Mouse (Mus musculus) liver (tissue): Measurements from ENCODE around the gene Sapcd1.
"Not testable (repeated sequence)": the region's sequence is repeated elsewhere in the genome, so short reads cannot be mapped to it uniquely, and the experiment has no call there.

Experiments
- DNase-seq: peaks from one replicate; pipeline ENCODE4 v3.0.0-alpha.2; 2020; ENCODE audit warnings: mixed read lengths

Sapcd1 gene

GRCm38 (mm10) chr17:35051156-35052086 is 23.6 kb upstream of the Sapcd1 start:
- DNase-seq, result peak; percentile 77

- DNase-seq, result peak; percentile 88
Observed at GRCm38 (mm10) chr17:35050126-35050750, 22.4 kb upstream of the Sapcd1 start.

GRCm38 (mm10) chr17:35049561-35050016 is 21.8 kb upstream of the Sapcd1 start, which contains the start of gene Clic1:
TSS of gene Clic1 (plus strand) at chr17:35049966.
- peak; percentile 81 for DNase-seq

GRCm38 (mm10) chr17:35048932-35049440 is 21.2 kb upstream of the Sapcd1 start:
- DNase-seq, result no peak

GRCm38 (mm10) chr17:35048149-35048931 is 20.5 kb upstream of the Sapcd1 start:
- DNase-seq, result peak; percentile 80

- peak; percentile 40 for DNase-seq
Observed at GRCm38 (mm10) chr17:35047688-35048087, 19.9 kb upstream of the Sapcd1 start.

GRCm38 (mm10) chr17:35046681-35047455 is 19.1 kb upstream of the Sapcd1 start, which contains the start of gene Msh5:
TSS of gene Msh5 (minus strand) at chr17:35046745.
- peak; percentile 99 for DNase-seq

- peak; percentile 30 for DNase-seq
Observed at GRCm38 (mm10) chr17:35045807-35046680, 18.2 kb upstream of the Sapcd1 start.

- peak; percentile 72 for DNase-seq
Observed at GRCm38 (mm10) chr17:35044904-35045806, 17.3 kb upstream of the Sapcd1 start.

GRCm38 (mm10) chr17:35043794-35044193 is 16.0 kb upstream of the Sapcd1 start:
- no peak for DNase-seq

GRCm38 (mm10) chr17:35039121-35039873 is 11.5 kb upstream of the Sapcd1 start:
- DNase-seq, result no peak

GRCm38 (mm10) chr17:35034896-35035295 is 7.1 kb upstream of the Sapcd1 start:
- DNase-seq, result no peak

- not testable (repeated sequence) for DNase-seq
Observed at GRCm38 (mm10) chr17:35033703-35034102, 5.9 kb upstream of the Sapcd1 start.

GRCm38 (mm10) chr17:35032323-35032870 is 4.6 kb upstream of the Sapcd1 start:
- DNase-seq, result no peak

GRCm38 (mm10) chr17:35031880-35032279 is 4.1 kb upstream of the Sapcd1 start:
- no peak for DNase-seq

- DNase-seq, result no peak
Observed at GRCm38 (mm10) chr17:35031272-35031671, 3.5 kb upstream of the Sapcd1 start.

GRCm38 (mm10) chr17:35029691-35030532 is 2.1 kb upstream of the Sapcd1 start:
- DNase-seq, result peak; percentile 13

GRCm38 (mm10) chr17:35028315-35028714 is 499 bp upstream of the Sapcd1 start:
- no peak for DNase-seq
